Mouse (Mus musculus) mesoderm, embryonic 11.5 days (tissue): Measurements from ENCODE around the gene Tmem86b.

Experiments used
- DNase-seq: peaks from one replicate; pipeline ENCODE4 v3.0.0-alpha.2; 2012; ENCODE audit warnings: low read depth, low spot score

The Tmem86b gene

GRCm38 (mm10) chr7:4631031-4631430 lies at the start of gene Tmem86b:
Tmem86b (minus strand) TSS chr7:4631422.
- no peak for DNase-seq

DNA sequence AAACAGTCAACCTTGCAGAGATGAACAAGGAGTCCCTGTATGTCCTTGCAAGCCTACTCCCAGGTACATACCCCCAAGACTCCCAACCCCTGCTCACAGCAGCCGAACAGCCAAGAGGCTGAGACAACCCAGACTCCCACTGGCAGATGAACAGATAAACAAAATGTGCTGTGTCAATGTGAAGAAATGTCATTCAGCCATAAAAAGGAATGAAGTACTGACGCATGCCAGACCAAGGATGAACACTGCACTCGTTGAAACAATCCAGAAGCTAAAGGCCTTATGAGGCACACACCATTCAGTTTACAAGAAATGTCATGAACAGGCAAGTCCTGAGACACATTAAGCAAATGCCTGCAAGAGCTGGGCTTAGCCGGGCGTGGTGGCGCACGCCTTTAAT lies 44.0 kb upstream of the Tmem86b start:
- no peak for DNase-seq

GRCm38 (mm10) chr7:4674114-4674731 lies 43.0 kb upstream of the Tmem86b start:
- no peak for DNase-seq

DNA sequence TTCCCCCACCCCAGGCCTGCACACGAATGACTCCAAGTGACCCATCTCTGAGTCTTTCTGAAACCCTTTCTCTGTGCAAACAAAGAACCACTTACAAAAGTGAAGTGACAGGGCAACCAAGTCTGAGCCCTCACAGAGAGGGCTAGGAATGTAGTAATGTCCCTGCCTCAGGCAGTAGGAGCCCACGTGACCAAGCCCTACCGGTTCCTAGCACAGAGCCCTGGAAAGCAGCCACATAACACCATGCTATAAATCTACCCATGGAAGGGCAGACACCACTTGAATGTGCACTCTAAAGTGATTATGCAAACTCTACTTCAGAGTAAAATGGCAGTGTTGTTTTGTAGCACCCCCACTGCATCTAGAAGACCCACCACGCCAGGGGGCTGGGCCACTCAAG lies 40.7 kb upstream of the Tmem86b start:
- peak; percentile 62 for DNase-seq

DNA sequence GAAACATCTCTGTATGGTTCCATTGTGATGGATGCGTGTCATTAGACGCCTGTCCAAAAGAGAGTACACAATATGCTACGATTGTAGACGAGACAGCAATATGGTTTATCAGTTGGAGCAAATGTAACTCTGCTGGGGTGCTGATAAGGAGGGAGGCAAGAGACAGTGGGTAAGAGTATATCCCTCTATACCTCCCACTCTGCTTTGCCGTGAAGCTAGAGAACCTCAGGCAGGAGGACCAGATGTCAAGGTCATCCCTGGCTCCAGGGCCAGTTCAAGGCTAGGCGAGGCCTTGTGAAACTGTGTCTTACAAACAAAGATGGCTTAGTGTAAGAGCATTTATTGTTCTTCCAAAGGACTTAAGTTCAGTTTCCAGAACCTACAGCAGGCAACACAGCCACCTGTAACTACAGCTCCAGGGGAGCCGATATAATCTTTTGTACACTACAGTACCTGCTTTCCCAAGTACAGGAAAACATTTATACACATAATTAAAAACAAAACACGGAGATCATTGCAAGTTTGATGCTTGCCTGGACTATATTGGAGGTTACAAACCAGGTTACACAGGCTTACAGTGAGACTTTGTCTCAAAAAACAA lies 39.5 kb upstream of the Tmem86b start:
- DNase-seq, result no peak

- no peak for DNase-seq
These were observed 37.9 kb upstream of the Tmem86b start for GRCm38 (mm10) chr7:4669156-4669555.

DNA sequence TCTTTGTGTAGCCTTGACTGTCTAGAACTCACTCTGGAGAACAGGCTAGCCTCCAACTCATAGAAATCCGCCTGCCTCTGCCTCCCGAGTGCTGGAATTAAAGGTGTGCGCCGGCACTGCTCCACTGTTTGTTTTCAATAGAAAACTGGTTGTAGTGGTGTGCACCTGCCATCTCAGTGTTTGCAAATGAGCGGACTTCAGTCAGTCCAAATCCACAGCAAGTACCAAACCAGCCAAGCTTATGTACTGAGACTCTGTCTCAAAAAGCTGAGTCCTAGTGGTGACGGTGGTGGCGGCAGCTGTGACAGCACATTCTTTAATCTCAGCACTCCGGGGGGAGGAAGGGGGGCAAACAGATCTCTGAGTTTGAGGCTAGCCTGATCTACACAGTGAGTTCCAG lies 37.3 kb upstream of the Tmem86b start:
- DNase-seq, result no peak

- no peak for DNase-seq
These were observed 35.6 kb upstream of the Tmem86b start for GRCm38 (mm10) chr7:4666871-4667270.

DNA sequence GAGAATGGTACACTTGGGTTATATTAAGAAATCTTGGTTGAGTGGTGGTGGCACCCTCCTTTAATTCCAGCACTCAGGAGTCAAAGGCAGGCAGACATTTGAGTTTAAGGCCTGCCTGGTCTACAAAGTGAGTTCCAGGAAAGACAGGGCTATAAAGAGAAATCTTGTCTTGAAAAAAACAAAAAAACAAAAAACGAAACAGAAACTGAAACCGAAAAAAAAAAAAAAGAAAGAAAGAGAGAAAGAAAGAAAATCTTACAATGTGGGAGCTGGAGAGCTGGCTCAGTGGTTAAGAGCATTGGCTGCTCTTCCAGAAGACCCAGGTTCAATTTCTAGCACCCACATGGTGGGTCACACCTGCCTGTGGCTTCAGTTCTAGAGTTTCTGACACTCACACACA lies 32.5 kb upstream of the Tmem86b start:
- DNase-seq, result no peak

GRCm38 (mm10) chr7:4663179-4663578 lies 32.0 kb upstream of the Tmem86b start:
- no peak for DNase-seq

GRCm38 (mm10) chr7:4659911-4660443 lies 28.8 kb upstream of the Tmem86b start:
- no peak for DNase-seq

GRCm38 (mm10) chr7:4658912-4659551 lies 27.8 kb upstream of the Tmem86b start, which contains the start of gene Ppp6r1:
Ppp6r1 (minus strand) TSS chr7:4659019.
- DNase-seq, result peak; percentile 98

DNA sequence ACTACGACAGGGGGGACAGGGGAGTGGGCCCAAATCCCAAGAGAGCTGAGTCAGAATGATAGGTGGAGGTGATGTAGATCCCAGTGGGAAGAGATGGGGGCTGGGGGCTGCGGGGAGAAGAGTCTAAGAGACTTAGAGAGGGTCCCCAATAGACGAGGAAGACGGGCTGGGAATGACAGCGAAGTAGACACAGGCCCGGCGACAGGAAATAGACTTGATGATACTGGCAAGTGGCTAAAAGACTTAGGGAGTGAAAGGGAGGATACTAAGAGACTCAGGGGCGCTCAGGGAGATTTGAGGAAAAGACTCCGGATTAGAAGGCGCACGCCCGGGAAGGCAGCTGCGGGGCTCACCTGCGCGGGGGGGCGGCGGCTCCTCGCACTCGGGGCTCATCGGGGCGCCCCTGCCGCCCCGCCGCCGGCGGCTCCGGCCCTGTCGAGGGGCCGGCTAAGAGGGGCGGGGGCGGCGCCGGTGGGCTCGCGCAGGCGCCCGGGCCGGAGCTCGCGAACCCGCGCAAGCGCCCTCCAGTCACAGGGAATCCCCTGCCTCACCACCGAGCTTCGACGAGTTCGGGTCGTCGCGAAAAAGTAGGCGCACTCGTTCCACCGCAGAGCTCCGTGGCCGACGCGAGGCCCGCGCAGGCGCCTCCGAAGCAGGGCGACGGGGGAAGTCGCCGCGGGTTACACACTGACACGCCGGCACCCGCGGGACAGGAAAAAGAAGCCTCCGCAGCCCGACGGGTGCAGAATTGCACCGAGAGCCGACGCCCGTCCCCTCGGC lies 27.1 kb upstream of the Tmem86b start:
- peak; percentile 55 for DNase-seq

GRCm38 (mm10) chr7:4657521-4658127 lies 26.4 kb upstream of the Tmem86b start:
- no peak for DNase-seq

DNA sequence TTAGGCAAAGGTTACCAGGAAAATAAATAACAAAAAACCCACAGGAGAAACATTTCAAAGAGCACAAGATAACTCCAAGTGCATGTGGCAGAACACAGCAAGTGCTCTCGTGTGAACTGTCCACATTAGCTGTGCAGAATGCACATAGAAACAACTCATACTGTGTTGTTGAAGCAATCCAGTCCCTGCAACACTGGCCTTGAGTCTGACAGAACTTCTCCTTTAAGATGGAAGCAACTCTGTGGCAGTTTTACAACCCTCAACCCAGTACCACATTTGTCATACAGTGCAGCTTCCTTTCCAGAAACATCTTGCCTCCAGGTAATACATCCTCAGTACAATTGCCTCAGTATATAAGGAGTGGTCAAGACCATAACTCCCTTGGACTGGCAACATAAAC lies 25.6 kb upstream of the Tmem86b start:
- DNase-seq, result no peak

DNA sequence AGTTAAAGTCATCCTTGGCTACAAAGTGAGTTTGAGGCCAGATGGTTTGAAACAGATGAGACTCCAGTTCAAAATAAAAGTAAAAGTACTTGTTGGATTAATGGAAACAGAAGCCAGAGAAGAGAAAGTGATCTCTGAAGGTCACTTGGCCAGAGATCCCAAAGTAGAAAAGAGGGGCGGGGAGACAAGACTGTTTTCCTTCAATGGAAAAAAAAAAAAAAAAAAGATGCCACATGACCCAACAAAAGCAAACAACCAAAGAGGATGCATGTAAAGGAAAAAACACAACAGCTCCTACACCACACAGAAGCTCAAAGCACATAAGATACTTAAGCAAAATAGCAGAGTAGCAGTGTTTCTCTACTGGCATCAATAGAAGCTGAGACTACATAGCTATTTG lies 24.7 kb upstream of the Tmem86b start:
- DNase-seq, result no peak

- no peak for DNase-seq
These were observed 24.2 kb upstream of the Tmem86b start for GRCm38 (mm10) chr7:4655393-4655792.

DNA sequence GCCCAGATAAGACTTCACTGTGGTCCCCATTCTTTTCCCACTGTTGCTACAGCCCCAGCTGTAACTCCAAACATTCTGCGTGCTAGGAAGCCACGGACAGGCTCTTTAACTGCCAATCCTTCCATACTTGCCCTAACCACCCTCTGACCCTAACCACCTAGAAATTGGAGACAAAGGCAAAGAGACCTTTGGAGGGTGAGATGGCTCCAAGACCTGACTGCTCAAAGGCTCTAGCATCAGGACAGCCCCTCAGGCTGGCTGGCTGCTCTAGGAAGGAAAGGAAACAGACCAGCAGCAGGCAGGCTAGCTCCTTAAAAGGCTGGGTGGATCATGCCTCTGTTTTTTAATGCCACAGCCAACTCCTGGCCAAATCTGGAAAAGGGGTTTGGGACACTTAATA lies 23.0 kb upstream of the Tmem86b start:
- DNase-seq, result no peak

DNA sequence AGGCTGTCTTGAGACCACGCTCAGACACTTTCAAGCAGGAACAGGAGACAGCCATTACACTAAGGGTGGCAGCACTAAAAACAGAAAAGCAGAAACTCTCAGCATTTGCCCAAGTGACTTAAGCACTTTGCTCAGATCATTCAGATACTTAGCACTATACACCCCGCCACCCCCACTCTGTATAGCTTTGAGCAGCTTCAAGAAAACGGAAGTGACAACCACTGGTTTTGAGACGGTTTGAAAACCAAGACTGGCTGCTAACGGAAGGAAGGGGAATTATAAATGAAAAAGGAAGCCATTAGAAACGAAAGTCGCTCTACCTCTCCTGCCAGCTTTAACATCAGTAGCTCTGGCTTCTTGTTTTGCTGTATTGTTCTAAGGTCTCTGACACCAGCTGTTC lies 22.6 kb upstream of the Tmem86b start:
- DNase-seq, result no peak

DNA sequence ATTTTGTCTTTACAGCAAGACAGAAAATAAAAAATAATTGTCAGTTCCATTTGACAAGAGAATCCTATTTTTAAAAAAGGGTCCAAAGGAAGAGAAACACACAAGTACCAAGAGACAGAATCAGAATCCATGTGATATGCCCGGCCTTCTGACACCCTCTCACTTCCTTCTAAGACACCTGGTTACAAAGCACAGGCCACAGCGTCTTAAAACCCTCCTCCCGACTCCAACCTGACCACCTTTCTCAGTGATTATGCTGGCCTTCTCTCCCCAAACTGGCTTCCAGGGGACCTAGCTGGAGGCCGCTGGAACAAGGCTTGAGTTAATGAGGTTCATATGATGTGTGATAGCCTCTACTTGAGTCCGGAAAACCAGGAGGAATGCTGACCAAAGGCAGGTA lies 22.1 kb upstream of the Tmem86b start:
- DNase-seq, result no peak

- DNase-seq, result no peak
These were observed 21.5 kb upstream of the Tmem86b start for GRCm38 (mm10) chr7:4652726-4653125.

- no peak for DNase-seq
These were observed 20.4 kb upstream of the Tmem86b start for GRCm38 (mm10) chr7:4651581-4651980.
